Mouse (Mus musculus) ovary, adult 18-20 months (tissue): Measurements from ENCODE around the gene Selplg.
A peak's percentile ranks its signal among the peaks of the same experiment; 100 is the strongest.

Experiments
- DNase-seq: peaks from one replicate; pipeline ENCODE4 v3.0.0; 2022; ENCODE audit warnings: low spot score, mixed read lengths

Selplg gene

GRCm38 (mm10) chr5:113854494-113854893, 22.1 kb upstream of the Selplg start:
- peak; percentile 62 for DNase-seq

GRCm38 (mm10) chr5:113853541-113853940, 21.1 kb upstream of the Selplg start:
- no peak for DNase-seq

- no peak for DNase-seq
These were observed 20.0 kb upstream of the Selplg start for GRCm38 (mm10) chr5:113852463-113852862.

- DNase-seq, result no peak
These were observed 18.3 kb upstream of the Selplg start for GRCm38 (mm10) chr5:113850680-113851230.

GRCm38 (mm10) chr5:113847636-113848035, 15.2 kb upstream of the Selplg start:
- DNase-seq, result no peak

- no peak for DNase-seq
These were observed 14.2 kb upstream of the Selplg start for GRCm38 (mm10) chr5:113846656-113847055.

GRCm38 (mm10) chr5:113845627-113846026, 13.2 kb upstream of the Selplg start:
- no peak for DNase-seq

GRCm38 (mm10) chr5:113844721-113845120, 12.3 kb upstream of the Selplg start:
- DNase-seq, result peak; percentile 56

- DNase-seq, result peak; percentile 65
These were observed 11.7 kb upstream of the Selplg start for GRCm38 (mm10) chr5:113844106-113844505.

- DNase-seq, result no peak
These were observed 10.5 kb upstream of the Selplg start for GRCm38 (mm10) chr5:113842906-113843305.

- DNase-seq, result no peak
These were observed 9.8 kb upstream of the Selplg start for GRCm38 (mm10) chr5:113842244-113842643.

GRCm38 (mm10) chr5:113841243-113842225, 9.1 kb upstream of the Selplg start:
- DNase-seq, result no peak

GRCm38 (mm10) chr5:113840443-113840842, 8.0 kb upstream of the Selplg start:
- DNase-seq, result no peak

GRCm38 (mm10) chr5:113836961-113837360, 4.5 kb upstream of the Selplg start:
- DNase-seq, result no peak

- no peak for DNase-seq
These were observed 988 bp upstream of the Selplg start for GRCm38 (mm10) chr5:113833316-113833947.

GRCm38 (mm10) chr5:113831741-113832140, 703 bp downstream of the Selplg start:
- DNase-seq, result no peak

GRCm38 (mm10) chr5:113830796-113831195, 1.6 kb downstream of the Selplg start:
- no peak for DNase-seq

- no peak for DNase-seq
These were observed 2.2 kb downstream of the Selplg start for GRCm38 (mm10) chr5:113830292-113830643.

- no peak for DNase-seq
These were observed 2.7 kb downstream of the Selplg start for GRCm38 (mm10) chr5:113829566-113830291.

GRCm38 (mm10) chr5:113828481-113828880, 4.0 kb downstream of the Selplg start:
- no peak for DNase-seq

- DNase-seq, result no peak
These were observed 4.4 kb downstream of the Selplg start for GRCm38 (mm10) chr5:113827991-113828411.

- no peak for DNase-seq
These were observed 5.8 kb downstream of the Selplg start for GRCm38 (mm10) chr5:113826619-113827018.
